Mouse (Mus musculus) kidney, postnatal 14 days (tissue): ENCODE results near the gene Sept7.
"Not testable (repeated sequence)": the region's sequence is repeated elsewhere in the genome, so short reads cannot be mapped to it uniquely, and the experiment has no call there.

ENCODE experiments used
- DNase-seq: peaks from one replicate; pipeline ENCODE4 v3.0.0; 2022; ENCODE audit warnings: mixed read lengths

The Sept7 gene

DNA sequence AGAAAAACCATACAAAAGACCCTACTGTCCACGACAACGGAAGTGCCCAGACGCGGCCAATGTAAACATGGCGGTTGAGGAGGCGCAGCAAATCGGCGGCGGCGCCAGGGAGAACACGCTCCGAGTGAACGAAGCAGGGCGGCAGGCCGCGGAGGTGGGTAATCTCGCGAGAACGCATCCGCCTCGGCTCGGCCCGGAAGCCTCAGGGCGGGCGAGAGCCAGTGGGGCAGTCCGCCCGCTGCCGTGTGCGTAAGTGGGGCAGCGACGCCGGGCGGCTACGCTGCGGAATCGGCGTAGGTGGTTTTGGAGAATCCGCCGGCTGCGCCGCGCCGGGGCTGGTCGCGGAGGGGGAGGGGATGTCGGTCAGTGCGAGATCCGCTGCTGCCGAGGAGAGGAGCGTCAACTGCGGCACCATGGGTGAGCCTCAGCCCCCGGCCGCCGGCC is at the start of gene Sept7:
Sept7 (plus strand) TSS at position 157 of the 444 bp plus-strand sequence.
- DNase-seq: peak; percentile 99

DNA sequence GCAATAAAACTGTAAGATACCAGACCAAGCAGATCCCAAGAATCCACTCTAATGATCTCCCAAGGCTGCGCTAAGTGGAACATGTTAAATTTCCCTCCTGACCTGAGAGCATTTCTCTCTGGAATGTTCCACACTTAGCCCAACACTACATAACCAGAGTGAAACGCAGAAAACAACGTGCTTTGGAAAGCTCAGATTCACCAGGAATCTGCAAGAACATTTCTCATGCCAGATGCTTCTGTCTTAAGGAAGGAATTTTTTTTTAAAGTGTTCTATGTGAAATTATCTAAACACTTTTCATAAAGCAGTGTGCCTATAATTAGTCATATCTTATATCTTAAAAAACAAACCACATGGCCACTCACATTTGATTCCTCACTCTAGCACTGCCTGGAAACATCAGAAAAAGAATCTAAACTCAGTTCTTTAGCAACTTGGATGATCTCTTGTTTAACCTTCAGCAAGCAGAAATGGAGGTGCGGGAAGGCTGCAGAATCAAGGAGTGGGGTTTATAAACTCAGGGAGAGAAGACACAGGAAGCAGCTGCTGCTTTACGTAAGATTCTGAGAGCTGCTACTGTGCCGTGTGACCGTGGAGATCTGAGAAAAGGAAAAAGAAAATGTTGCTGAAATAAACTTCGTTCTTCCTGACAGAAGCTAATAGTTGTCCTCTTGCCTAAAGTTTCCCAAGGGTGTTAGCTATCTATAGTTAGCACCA is 44.0 kb upstream of the Sept7 start:
- no peak for DNase-seq

DNA sequence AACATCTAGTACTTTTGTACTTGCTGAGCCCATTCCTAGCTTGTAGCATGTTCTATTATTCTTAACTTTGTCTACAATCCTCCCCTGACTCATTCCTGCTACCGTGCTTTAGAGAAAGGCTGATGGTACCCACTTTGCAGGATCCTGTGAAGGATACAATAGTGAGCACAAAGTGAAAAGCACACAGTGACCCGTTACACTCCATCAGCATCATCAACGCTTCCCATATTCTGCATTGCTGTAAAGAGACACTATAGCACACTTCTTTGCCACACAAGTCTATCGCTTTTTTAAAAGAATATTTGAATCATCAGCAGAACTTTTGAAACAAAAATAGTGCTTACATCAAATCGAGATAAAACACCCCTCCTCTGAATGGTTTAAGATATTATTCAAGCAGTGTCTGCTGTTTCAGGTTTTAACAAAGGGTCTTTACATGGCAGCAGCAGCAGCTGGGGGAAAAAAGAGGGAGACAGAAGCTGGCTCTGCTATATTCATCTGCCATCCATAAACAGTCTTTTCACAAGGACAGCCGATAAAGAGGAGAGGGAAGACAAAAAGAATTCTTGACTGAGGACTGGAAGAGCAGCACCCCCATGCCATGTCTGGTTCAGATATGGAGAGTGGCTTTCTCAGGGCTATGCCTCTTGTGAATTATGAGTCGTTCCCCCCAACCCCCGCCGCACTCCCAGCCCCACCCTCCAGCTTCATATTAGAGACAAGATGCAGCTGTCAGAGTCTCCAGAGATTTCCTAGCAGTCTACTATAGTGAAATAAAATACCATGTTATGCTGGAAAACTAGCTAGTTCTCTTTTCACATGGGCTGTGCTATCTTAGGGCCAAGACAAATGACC is 39.7 kb upstream of the Sept7 start:
- peak; percentile 49 for DNase-seq

DNA sequence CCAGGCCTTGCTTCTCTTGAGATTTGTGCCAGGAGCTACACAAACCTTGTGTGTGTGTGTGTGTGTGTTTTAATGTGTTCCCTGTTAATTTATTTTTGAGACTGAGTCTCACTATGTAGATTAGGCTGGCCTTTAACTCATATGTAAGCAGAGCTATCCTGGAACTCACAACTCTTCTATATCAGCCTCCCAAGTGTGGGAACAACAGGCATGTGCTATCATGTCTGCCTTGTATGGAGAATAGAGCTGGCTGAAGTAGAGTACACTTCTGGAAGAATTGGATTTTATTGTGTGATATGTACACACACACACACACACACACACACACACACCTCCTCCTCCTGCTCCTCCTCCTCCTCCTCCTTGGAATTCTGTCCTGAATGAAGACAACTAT is 39.1 kb upstream of the Sept7 start:
- DNase-seq: no peak

DNA sequence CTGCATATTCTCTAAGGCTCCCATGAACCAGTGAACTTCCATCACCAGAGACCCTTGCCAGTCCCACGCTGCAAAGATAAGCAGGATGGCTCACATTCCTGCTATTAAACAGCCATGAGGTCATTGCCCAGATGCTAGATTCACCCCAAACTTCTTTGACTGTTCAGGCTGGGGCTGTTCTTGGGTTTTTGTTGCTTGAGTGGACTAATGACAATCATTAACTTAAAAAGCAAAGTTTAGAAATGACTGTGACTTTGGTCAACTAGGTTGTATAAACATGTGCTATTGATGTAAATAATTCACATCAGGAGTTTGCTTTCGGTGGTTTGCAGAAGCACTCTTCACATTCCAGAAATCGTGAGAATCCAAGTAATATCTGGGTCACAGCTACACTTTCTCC is 36.8 kb upstream of the Sept7 start:
- peak; percentile 20 for DNase-seq

DNA sequence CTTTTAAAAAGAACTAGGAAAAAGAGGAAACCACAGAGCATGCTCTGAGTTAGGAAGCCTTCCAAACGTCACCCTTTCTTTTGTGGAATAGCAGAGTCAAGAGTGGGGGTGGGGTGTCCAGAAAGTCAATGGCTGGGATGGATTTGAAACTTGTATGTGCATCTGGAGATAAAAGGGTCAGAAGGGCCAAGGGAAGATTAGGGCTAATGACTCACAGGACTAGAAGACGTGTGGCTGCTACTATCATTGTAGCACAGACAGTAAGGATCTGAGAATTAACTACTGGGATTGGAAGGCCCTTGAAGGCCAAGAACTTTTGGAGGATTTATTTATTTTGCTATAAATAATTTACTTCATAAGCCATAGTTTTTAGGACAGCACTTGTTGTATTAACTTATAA is 36.0 kb upstream of the Sept7 start:
- DNase-seq: no peak

DNA sequence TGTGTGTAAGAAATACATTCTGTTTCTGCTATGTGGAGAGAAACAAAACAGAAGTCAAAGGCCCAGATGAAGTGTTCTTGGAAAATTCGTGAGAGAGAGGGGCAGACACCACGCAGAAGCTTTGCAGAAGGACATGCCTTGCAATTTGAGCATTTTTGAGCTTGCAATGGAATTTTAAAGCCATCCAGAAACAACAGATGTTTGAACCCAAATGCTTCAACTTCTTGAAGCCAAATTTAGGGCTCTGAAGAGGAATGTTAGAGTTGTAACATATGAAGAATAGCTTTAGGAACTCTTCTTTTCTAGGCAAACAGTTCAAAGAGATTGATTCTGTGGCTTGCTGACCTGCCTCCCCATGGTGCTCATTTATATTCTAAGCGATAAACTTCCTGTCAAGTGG is 33.3 kb upstream of the Sept7 start:
- DNase-seq: peak; percentile 48

DNA sequence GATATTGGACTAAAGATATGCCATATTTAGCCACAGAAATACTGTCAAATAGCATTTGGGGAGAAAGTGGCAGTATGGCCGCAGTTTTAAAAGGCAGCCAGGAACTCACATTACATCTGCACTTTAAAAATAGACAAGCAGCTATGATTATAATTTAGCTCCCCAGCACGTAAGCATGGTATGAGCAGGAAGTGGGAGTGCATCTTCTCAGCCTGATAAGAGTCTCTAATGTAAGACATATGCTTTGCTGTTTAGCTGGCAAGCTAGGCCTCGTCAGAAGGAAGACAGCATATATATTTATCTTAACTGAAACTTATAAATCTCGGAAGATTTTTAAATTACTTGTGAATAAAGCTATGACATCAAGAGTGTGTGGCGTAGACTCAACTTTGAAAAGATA is 32.4 kb upstream of the Sept7 start:
- no peak for DNase-seq

DNA sequence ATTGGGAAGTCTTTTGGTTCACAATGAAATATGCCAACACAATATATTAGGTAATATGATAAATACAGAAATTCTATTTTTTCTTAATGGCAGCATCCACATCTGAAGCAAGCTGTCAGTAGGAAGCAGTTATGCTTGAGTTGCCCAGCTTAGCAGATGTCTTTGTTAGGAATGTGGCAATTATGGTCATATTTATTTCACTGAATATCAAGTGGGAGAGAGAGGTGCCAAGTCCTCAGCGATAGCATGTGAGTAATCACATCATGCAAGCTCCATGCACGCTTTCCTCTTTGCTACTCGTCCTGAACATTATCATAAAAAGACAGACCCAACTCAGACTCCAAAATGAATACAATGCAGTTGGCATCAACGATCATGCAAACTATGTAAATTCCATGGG is 27.3 kb upstream of the Sept7 start:
- DNase-seq: no peak

DNA sequence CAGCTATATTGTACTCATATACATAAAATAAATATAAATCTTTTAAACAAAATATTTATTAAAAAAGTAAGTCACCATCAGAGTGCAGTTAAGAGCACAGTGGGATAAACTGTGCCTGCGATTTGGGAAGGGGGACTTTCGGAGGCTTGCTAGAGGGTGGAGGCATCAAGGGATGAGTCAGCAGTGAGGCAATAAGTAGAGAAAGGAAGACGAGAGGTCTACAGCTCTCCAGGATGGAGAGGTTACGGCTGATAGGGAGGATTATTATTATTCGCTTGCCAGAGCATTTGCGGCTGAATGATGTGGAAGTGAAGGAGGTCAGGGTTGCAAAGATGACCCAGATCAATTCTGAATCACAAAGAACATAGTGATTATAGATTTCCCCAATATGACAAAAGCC is 22.5 kb upstream of the Sept7 start:
- no peak for DNase-seq

DNA sequence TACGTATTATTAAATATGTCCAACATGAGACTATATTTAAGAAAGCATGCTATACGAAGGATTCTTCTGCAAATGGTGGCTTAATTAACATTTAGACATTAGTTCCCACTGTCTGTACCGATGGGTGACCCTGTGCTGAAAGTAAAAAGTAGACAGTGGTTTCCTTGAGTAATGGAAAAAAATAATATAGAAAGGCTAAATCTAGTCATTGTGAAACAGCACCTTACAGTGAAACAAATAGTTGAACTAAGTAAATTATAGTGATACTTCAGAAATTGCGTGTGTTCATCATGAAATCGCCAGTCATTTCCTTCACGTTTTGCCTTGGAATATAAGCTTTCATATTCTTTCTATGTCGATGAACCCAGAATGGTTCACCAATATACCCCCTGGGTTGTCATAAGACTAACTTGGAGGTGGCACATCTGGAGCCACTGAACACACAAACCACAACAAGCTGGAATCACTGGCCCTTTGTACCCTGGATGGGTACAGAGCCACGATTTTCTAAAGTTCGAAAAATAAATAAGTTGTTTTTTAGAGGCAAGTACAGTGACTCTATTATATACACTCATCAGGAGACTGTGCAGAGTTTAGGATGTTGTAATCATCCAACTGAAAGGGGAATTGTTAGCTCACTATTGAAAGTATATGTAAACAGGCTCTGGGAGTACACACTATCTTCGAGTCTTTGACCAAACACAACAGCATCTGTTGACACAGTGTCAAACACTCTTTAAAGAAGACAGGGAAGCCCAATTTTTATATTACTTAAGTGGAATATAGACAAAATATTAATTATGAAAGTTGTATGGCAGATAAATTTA is 21.8 kb upstream of the Sept7 start:
- DNase-seq: no peak

DNA sequence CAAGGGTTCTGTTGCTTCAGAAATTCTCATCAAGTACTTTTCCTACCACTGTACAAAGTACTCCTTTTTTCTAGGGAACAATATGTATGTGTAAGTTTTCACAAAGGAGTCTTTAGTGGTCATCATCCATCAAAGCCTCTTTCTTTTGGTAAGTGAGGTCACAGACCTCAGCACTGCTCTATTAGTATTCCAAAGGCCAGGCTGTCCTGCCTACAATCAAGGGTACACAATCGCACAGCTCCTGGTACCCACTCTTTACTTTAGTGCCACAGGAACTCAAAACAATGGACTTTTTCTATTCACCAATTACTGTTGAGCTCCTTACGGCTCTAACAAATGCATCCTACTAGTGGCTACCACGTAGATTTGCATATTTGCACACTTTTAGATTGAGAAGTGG is 11.2 kb upstream of the Sept7 start:
- DNase-seq: no peak

DNA sequence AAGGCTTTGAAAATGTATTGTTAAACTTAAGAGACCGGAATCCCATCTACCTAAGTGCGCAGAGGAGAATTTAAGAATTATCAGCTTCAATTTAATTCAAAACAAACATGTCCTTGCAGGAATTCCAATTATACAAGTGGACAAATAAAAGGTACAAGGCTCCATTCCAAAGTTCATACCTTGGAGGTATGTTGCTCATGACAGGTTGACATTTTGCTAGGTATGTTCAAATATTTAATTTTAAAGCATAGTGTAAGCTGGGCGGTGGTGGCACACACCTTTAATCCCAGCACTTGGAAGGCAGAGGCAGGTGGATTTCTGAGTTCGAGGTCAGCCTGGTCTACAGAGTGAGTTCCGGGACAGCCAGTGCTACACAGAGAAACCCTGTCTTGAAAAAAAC is 10.5 kb upstream of the Sept7 start:
- DNase-seq: not testable (repeated sequence)

DNA sequence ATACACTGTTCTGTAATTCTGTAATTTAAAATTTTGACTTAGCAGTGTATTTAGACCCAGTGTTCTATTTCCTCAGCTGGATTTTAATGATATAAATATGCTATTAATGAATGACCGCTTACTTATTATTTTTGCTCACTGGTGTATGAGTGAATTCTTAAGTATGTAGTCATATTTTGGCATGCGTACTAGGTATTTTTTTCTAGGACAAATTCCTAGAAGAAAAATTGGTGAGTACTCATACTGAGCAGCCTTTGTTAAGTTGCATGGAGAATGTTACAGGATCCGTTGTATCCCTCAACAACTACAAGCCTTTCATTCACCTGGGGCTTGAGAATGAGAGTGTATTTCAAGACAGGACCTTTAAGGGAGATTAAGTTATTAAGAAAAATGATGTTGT is 10.0 kb upstream of the Sept7 start:
- no peak for DNase-seq

DNA sequence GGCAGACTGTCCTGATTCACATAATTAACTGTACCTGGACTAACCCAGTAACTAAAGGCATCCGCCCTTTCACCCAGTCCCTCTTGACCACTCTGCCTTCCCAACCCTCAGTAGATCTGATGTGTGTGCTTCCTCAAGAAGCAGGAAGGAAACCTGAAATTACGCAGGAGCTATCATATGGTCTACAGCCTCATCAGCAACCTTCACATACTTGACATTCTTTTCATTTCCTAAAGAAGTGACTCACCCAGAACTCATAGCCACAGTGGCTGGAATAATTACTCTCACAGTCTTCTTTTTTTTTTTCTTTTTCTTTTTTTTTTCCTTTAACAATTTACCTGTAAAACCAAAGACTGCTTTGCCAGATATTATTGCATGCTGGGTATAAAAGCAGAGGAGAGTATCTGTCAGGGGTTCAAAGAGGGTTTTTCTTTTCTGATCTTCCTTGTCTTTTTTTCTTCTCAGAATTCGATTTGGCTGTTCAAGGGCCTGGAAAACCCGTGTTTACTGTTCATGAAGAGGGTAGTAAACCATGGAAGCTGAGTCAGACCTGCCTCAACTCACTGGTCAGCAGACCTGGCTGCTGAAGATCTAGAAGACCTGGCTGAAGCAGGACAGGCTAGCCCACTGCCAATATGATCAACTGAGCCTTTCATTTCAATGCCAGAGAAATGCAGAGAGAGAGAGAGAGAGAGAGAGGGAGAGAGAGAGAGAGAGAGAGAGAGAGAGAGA is 8.1 kb upstream of the Sept7 start:
- DNase-seq: no peak

DNA sequence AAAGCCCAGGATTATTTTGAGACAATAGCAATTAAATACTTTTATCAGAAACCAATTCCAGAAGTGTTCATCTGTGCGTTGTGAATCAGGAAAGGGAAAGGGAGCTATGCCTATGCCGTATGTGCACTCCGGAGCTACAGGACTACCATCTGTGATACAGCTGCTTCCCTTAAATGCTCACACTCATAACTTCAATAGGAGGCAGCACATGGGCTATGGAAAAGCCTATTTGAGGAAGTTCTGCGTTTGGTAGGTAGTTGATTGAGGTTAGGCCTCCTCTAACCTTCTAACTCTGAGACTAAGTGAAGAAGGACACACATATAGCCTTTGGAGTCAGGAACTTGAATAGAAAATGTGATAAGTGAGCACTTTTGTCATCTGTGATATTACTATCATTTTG is 7.1 kb upstream of the Sept7 start:
- DNase-seq: no peak

DNA sequence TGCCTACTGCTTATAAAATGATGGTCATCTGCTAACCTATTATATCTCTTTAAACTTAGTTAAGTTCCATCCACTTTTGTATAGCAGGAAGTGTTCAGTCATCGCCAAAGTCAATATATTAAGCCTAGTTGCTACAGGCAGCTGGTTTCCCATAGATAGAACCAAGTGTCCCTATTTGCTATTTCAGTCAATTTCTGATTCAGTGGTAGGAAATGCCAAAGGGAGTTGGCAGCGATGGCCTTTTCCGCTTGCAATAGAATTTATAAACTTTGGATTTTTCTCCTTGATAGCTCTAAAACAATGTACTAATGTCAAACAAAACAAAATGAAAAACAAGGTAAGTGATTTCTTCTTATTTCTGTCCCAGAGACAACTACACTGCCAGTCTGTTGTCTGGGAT is 5.7 kb upstream of the Sept7 start:
- DNase-seq: peak; percentile 7

DNA sequence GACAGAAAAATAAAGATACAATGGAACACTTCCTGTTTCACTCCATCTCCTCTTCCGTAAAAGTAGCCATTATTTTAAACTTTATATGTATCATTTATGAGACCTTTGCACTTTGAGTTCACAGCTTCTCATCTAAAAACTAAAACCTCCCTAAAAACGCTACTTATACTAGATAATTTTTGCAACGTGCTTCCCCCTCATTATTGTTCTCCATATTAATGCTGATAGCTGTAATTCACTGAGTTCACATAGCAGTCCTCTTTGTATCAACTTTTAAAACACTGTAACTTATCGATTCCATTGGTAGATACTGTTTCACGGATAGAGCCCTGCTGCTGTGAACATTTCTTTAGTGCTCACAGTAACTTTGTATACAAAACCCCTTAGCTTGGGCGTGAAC is 1.1 kb upstream of the Sept7 start:
- no peak for DNase-seq

DNA sequence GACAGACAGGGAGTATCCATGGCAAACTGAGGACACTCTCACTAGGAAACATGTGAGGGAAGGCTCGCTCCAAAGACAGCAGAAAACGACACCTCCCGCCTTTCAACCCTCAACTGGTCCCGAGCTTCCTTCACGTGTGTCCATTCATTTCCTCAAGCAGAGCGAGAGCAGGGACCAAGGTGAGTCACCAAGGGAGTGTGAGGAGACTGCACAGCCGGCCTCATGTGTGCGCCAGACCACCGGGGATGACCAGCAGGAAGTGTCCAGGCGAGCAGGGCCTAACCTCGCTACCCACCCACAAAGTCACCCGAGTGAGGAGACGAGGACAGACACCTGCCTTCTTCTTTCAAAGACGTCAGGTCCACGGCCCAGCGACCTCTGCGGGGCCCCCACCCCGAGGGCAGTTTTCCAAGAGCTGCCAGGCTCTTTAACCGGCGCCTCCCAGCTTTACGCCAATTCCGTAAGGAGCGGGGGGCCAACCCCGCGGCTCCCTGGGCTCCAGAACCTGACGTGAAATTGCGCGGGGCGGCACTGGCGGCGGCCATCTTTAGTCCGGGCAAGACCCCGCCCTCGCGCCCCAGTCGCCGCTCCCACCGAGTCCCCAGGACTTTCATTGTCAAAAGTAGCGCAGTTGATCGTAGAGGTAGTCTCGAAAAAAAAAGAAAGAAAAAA is 492 bp upstream of the Sept7 start:
- peak; percentile 93 for DNase-seq

DNA sequence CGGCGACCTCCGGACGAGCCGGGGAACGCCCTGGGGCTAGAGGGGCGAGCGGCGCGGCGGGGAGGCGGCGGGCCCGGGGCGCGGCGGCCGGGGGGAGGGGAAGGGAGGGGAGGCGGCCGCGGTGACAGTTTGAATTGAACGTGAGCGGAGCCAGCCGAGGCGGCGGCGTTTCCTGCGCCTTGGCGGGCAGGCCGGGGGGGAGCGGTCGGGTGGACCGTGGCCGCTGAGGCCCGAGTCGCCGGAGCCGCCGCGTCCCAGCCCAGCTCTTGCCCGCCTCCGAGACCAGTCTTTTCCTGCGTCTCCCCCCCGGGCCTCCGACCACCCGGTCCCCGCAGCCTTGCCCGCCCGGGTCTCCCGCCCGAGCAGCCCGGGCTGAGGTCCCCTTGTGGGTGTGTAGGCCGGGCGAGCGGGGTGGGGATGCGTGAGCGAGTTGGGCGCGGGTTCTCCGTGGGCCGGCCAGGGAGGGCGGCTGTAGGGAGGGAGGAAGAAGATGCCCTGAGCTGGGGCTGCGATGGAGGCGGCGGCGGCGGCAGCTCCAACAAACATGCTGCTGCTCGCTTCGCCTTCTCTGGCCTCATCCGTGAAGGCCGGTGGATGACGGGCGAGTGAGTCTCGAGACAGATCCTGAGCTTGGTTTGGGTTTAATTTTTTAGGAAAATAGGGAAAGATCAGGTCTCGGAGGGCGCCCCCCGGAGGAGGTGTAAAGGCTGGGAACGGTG is 679 bp downstream of the Sept7 start:
- peak; percentile 71 for DNase-seq

DNA sequence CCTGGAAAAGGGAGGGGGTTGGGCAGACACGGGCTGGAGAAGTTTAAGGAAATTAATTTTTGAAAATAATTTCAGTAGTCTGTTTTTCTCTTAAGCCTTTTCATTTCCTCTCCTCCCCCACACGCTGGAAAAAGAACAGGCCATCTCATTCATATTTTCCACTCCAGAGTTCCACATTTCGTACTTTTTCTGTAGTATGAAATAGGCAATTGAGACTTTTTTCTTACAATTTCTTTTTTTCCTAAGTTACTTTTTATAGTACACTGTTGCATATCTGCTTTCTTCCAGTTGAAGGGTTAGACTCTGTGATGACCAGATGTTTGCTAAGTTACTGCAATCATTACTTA is 1.2 kb downstream of the Sept7 start:
- no peak for DNase-seq

DNA sequence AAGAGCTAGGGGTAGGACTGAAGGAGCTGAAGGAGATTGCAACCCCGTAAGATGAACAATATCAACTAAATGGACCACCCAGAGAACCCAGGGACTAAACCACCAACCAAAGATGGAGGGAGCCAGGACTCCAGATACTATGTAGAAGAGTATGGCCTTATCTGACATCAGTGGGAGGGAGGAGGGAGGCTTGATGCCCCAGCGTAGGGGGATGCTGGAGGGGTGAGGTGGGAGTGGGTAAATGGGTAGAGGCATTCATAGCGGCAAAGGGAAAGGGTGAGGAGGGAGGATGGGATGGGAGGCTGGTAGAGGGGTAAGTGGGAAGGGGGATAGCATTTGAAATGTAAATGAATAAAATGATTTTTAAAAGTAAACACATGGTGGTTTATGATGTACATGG is 8.2 kb downstream of the Sept7 start:
- DNase-seq: no peak
